Mouse (Mus musculus): Measurements from ENCODE around the gene Cnot8. TPM values are rescaled to one million over a fixed set of nuclear protein-coding genes. Genes with fewer than 3 reads are reported as not detected.

Gene Cnot8
- polyA plus RNA-seq, 1 experiment, result 22.8 TPM

DNA sequence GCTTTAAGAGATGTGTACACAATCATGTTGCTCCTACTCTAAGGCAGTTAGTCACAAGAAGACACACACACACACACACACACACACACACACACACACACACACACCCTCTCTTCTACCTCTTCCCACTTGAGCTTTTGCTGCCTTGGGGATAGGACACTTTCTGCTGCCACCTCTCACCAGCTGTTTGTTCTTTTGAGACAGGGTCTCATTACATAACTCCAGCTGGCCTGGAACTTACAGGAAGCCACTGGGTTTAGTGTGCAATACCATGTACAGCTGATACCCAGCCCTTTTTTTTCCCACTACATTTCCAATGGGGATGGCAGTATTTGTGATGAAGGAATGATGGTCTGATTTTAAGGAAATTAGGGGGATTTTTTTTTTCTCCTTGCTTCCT, 31.3 kb downstream of the Cnot8 start:
- Histone ChIP-seq H3K36me3 (ENCODE audit: control insufficient read depth, insufficient read depth, low read length) (peaks cover 8% of the 10 kb centered on the region), H3K4me1 (ENCODE audit: control insufficient read depth, insufficient read depth, low read length) (no peaks in the 10 kb centered on the region), H3K4me3 (ENCODE audit: control insufficient read depth, low read depth, low read length) (no peak overlapping the region), H3K27ac (ENCODE audit: control insufficient read depth, insufficient read depth, low read depth, low read length) (no peak overlapping the region), H3K27me3 (ENCODE audit: control insufficient read depth, insufficient read depth, low read length) (no peaks in the 10 kb centered on the region)
- TF ChIP-seq POLR2A (IDR thresholded peaks at IDR 0.05; ENCODE audit: control insufficient read depth, low read depth, low read length) (no peak), CTCF (IDR thresholded peaks at IDR 0.05; ENCODE audit: control insufficient read depth, insufficient read depth, insufficient replicate concordance, low read depth, low read length) (no peak)

GRCm38 (mm10) chr11:58136677-58137076, 32.7 kb downstream of the Cnot8 start:
- H3K27ac ChIP-seq (ENCODE audit: control insufficient read depth, insufficient read depth, low read depth, low read length), result no peak overlapping the region
- no peak for TF ChIP-seq CTCF (IDR thresholded peaks at IDR 0.05; ENCODE audit: control insufficient read depth, insufficient read depth, insufficient replicate concordance, low read depth, low read length)
- TF ChIP-seq POLR2A (IDR thresholded peaks at IDR 0.05; ENCODE audit: control insufficient read depth, low read depth, low read length), result no peak
- H3K27me3 ChIP-seq (ENCODE audit: control insufficient read depth, insufficient read depth, low read length), result no peaks in the 10 kb centered on the region
- no peak overlapping the region for H3K4me3 ChIP-seq (ENCODE audit: control insufficient read depth, low read depth, low read length)
- H3K36me3 ChIP-seq (ENCODE audit: control insufficient read depth, insufficient read depth, low read length), result peaks cover 8% of the 10 kb centered on the region
- no peaks in the 10 kb centered on the region for H3K4me1 ChIP-seq (ENCODE audit: control insufficient read depth, insufficient read depth, low read length)

DNA sequence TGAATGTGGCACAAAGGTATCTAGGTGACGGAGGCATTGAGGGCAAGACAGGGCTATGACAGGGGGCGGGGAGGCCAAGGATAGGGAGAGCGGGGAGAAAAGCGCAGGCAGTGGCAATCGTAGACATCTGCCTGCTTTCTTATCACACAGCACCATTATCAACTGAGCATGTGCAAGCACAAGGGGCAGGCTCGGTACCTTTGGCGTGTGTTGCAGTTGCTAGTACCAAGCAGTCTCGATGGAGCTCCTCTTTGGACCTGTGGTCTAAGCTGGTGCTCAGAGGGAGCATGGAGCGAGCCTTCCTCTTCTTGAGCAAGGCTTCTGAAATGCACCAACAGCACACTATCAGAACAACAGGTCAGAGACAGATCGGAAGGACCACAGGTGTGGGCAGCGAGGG, 34.9 kb downstream of the Cnot8 start:
- no peak for TF ChIP-seq POLR2A (IDR thresholded peaks at IDR 0.05; ENCODE audit: control insufficient read depth, low read depth, low read length)
- TF ChIP-seq CTCF (IDR thresholded peaks at IDR 0.05; ENCODE audit: control insufficient read depth, insufficient read depth, insufficient replicate concordance, low read depth, low read length), result no peak
- no peaks in the 10 kb centered on the region for H3K4me1 ChIP-seq (ENCODE audit: control insufficient read depth, insufficient read depth, low read length)
- H3K36me3 ChIP-seq (ENCODE audit: control insufficient read depth, insufficient read depth, low read length), result peaks cover 8% of the 10 kb centered on the region
- no peak overlapping the region for H3K4me3 ChIP-seq (ENCODE audit: control insufficient read depth, low read depth, low read length)
- no peaks in the 10 kb centered on the region for H3K27me3 ChIP-seq (ENCODE audit: control insufficient read depth, insufficient read depth, low read length)
- H3K27ac ChIP-seq (ENCODE audit: control insufficient read depth, insufficient read depth, low read depth, low read length), result no peak overlapping the region

GRCm38 (mm10) chr11:58139466-58139865, 35.5 kb downstream of the Cnot8 start:
- H3K4me3 ChIP-seq (ENCODE audit: control insufficient read depth, low read depth, low read length), result no peak overlapping the region
- H3K27me3 ChIP-seq (ENCODE audit: control insufficient read depth, insufficient read depth, low read length), result no peaks in the 10 kb centered on the region
- H3K27ac ChIP-seq (ENCODE audit: control insufficient read depth, insufficient read depth, low read depth, low read length), result no peak overlapping the region
- no peaks in the 10 kb centered on the region for H3K4me1 ChIP-seq (ENCODE audit: control insufficient read depth, insufficient read depth, low read length)
- TF ChIP-seq POLR2A (IDR thresholded peaks at IDR 0.05; ENCODE audit: control insufficient read depth, low read depth, low read length), result no peak
- TF ChIP-seq CTCF (IDR thresholded peaks at IDR 0.05; ENCODE audit: control insufficient read depth, insufficient read depth, insufficient replicate concordance, low read depth, low read length), result no peak
- peaks cover 6% of the 10 kb centered on the region for H3K36me3 ChIP-seq (ENCODE audit: control insufficient read depth, insufficient read depth, low read length)

- peaks cover 3% of the 10 kb centered on the region for H3K36me3 ChIP-seq (ENCODE audit: control insufficient read depth, insufficient read depth, low read length)
- TF ChIP-seq CTCF (IDR thresholded peaks at IDR 0.05; ENCODE audit: control insufficient read depth, insufficient read depth, insufficient replicate concordance, low read depth, low read length) (no peak), POLR2A (IDR thresholded peaks at IDR 0.05; ENCODE audit: control insufficient read depth, low read depth, low read length) (no peak)
- no peaks in the 10 kb centered on the region for H3K4me1 ChIP-seq (ENCODE audit: control insufficient read depth, insufficient read depth, low read length)
- H3K4me3 ChIP-seq (ENCODE audit: control insufficient read depth, low read depth, low read length), result no peak overlapping the region
- H3K27me3 ChIP-seq (ENCODE audit: control insufficient read depth, insufficient read depth, low read length), result no peaks in the 10 kb centered on the region
- no peak overlapping the region for H3K27ac ChIP-seq (ENCODE audit: control insufficient read depth, insufficient read depth, low read depth, low read length)
These were observed 39.9 kb downstream of the Cnot8 start for GRCm38 (mm10) chr11:58143704-58144426.

DNA sequence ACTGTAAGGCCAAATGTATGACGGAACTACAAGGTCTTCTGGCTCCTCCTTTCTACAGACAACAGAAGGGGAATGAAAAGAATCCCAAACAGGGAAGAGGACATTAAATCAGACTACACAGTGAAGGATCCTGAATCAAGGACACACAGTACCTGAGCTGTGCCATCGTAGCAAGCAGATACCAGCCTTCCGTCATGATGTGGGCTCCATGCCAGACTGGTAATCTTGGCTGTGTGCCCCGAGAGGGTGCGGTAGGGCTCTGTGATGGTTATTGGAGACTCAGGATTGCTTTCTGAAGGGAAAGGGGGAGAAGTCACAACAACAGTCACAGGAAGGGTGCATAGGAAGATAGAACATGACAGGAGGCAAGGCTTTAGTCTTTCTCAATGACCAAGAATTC, 42.3 kb downstream of the Cnot8 start:
- H3K27me3 ChIP-seq (ENCODE audit: control insufficient read depth, insufficient read depth, low read length), result no peaks in the 10 kb centered on the region
- H3K4me3 ChIP-seq (ENCODE audit: control insufficient read depth, low read depth, low read length), result no peak overlapping the region
- H3K4me1 ChIP-seq (ENCODE audit: control insufficient read depth, insufficient read depth, low read length), result no peaks in the 10 kb centered on the region
- H3K36me3 ChIP-seq (ENCODE audit: control insufficient read depth, insufficient read depth, low read length), result peaks cover 3% of the 10 kb centered on the region
- no peak overlapping the region for H3K27ac ChIP-seq (ENCODE audit: control insufficient read depth, insufficient read depth, low read depth, low read length)
- no peak for TF ChIP-seq CTCF (IDR thresholded peaks at IDR 0.05; ENCODE audit: control insufficient read depth, insufficient read depth, insufficient replicate concordance, low read depth, low read length)
- TF ChIP-seq POLR2A (IDR thresholded peaks at IDR 0.05; ENCODE audit: control insufficient read depth, low read depth, low read length), result no peak

DNA sequence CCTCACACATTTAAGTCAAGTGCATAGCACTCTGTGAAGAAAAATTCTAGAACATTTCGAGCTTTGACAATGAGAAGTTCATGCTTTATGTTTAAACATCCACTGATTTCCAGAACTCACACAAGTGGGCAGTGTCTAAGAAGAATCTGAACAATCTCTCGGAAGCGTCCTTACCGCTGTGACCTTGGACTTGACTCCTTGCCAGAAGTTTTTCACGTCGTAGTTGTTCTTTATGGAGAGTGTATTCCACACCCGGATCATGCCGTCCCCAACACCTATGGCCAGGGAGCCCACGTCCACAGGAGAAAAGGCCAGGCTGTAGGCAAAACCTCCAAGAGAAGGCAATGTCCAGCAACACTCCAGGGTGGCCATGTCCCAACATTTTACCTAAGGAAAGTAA, 51.5 kb downstream of the Cnot8 start:
- no peak overlapping the region for H3K4me3 ChIP-seq (ENCODE audit: control insufficient read depth, low read depth, low read length)
- H3K4me1 ChIP-seq (ENCODE audit: control insufficient read depth, insufficient read depth, low read length), result no peaks in the 10 kb centered on the region
- no peaks in the 10 kb centered on the region for H3K27me3 ChIP-seq (ENCODE audit: control insufficient read depth, insufficient read depth, low read length)
- no peak overlapping the region for H3K27ac ChIP-seq (ENCODE audit: control insufficient read depth, insufficient read depth, low read depth, low read length)
- no peaks in the 10 kb centered on the region; the same call in none of the 2 replicates for H3K36me3 ChIP-seq (ENCODE audit: control insufficient read depth, insufficient read depth, low read length)
- TF ChIP-seq CTCF (IDR thresholded peaks at IDR 0.05; ENCODE audit: control insufficient read depth, insufficient read depth, insufficient replicate concordance, low read depth, low read length) (no peak), POLR2A (IDR thresholded peaks at IDR 0.05; ENCODE audit: control insufficient read depth, low read depth, low read length) (no peak)

Measured in testis, adult 2 months (tissue).